Mouse (Mus musculus): ENCODE measurements around the gene Hexa. TPM values are rescaled to one million over a fixed set of nuclear protein-coding genes. Genes with fewer than 3 reads are reported as not detected.
A peak's percentile ranks its signal among the peaks of the same experiment; 100 is the strongest.

The Hexa gene
- polyA plus RNA-seq (2014; fragmentation: Nextera tagmentation; extraction: Ambion mirVana), result 67.3 and 68.2 TPM in 2 replicates

DNA sequence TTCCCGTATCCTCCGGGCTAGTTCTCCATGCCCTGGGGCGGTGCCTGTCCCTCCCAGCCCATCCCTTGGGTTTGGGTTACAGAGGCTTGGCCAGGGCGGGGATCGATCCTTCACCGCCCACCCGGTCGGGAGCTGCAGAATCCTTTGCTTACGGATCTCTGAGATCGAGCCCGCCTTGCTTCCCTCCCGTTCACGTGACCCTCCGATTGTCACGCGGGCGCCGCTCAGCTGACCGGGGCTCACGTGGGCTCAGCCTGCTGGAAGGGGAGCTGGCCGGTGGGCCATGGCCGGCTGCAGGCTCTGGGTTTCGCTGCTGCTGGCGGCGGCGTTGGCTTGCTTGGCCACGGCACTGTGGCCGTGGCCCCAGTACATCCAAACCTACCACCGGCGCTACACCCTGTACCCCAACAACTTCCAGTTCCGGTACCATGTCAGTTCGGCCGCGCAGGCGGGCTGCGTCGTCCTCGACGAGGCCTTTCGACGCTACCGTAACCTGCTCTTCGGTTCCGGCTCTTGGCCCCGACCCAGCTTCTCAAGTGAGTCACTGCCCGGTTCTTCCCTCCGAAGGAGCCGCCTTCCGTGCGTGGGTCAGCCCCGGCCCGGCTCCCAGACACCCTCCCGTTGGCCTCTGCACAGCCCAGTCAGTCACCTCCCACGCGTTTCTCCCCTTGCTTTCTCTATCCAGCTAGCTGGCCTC, at the start of gene Hexa, which contains the start of gene Tmem202:
Gene Hexa (plus strand): TSS at position 100 of the 697 bp plus-strand sequence.
Gene Tmem202 (minus strand): TSS at position 407 of the 697 bp plus-strand sequence.
- Histone ChIP-seq H3K9me3 (ENCODE audit: low read depth, low read length) (no peaks in the 10 kb centered on the region), H3K4me1 (ENCODE audit: insufficient read depth) (peaks cover 14% of the 10 kb centered on the region; the same call in 1 of the 2 replicates), H3K27me3 (ENCODE audit: insufficient read depth, low read length) (no peaks in the 10 kb centered on the region), H3K9ac (peak within 1 kb of the TSS; percentile 71), H3K27ac (ENCODE audit: low read depth) (no peak within 1 kb of the TSS), H3K4me2 (peak within 1 kb of the TSS; percentile 89), H3K4me3 (ENCODE audit: low read depth, low read length) (peak within 1 kb of the TSS; percentile 69), H3K36me3 (ENCODE audit: insufficient read depth) (no peaks in the 10 kb centered on the region)
- WGBS, result under 1% methylated on average over 55 of the region's 55 CpGs
- DNase-seq (peak; percentile 94), ATAC-seq (ENCODE audit: insufficient read depth) (peak; percentile 93)
- TF ChIP-seq CTCF (IDR thresholded peaks at IDR 0.05; ENCODE audit: low read depth), result no peak

- Histone ChIP-seq H3K36me3 (ENCODE audit: insufficient read depth) (no peaks in the 10 kb centered on the region), H3K4me3 (ENCODE audit: low read depth, low read length) (no peak overlapping the region), H3K9me3 (ENCODE audit: low read depth, low read length) (no peaks in the 10 kb centered on the region), H3K4me1 (ENCODE audit: insufficient read depth) (no peaks in the 10 kb centered on the region), H3K4me2 (no peak overlapping the region), H3K9ac (no peak overlapping the region), H3K27ac (ENCODE audit: low read depth) (no peak overlapping the region), H3K27me3 (ENCODE audit: insufficient read depth, low read length) (no peaks in the 10 kb centered on the region)
- WGBS, result 28% methylated on average over 1 of the region's 1 CpGs
- ATAC-seq (ENCODE audit: insufficient read depth), result no peak
- DNase-seq, result no peak
- no peak for TF ChIP-seq CTCF (IDR thresholded peaks at IDR 0.05; ENCODE audit: low read depth)
Measured at GRCm38 (mm10) chr9:59508146-59508545, 31.2 kb upstream of the Hexa start.

- WGBS, result 26% methylated on average over 4 of the region's 4 CpGs
- H3K27me3 ChIP-seq (ENCODE audit: insufficient read depth, low read length), result no peaks in the 10 kb centered on the region
- no peak for ATAC-seq (ENCODE audit: insufficient read depth)
Measured at GRCm38 (mm10) chr9:59512381-59512780, 27.0 kb upstream of the Hexa start.

GRCm38 (mm10) chr9:59515069-59515468, 24.3 kb upstream of the Hexa start:
- no peak overlapping the region for H3K4me2 ChIP-seq
- no peak overlapping the region for H3K9ac ChIP-seq
- H3K4me1 ChIP-seq (ENCODE audit: insufficient read depth), result no peaks in the 10 kb centered on the region
- H3K27ac ChIP-seq (ENCODE audit: low read depth), result no peak overlapping the region
- H3K27me3 ChIP-seq (ENCODE audit: insufficient read depth, low read length), result no peaks in the 10 kb centered on the region
- no peaks in the 10 kb centered on the region for H3K9me3 ChIP-seq (ENCODE audit: low read depth, low read length)
- 26% methylated on average over 3 of the region's 3 CpGs for WGBS
- no peak for TF ChIP-seq CTCF (IDR thresholded peaks at IDR 0.05; ENCODE audit: low read depth)
- H3K36me3 ChIP-seq (ENCODE audit: insufficient read depth), result no peaks in the 10 kb centered on the region
- DNase-seq, result no peak
- H3K4me3 ChIP-seq (ENCODE audit: low read depth, low read length), result no peak overlapping the region
- no peak for ATAC-seq (ENCODE audit: insufficient read depth)

More at GRCm38 (mm10) chr9:59512381-59512780, 27.0 kb upstream of the Hexa start:
- no peak overlapping the region for H3K27ac ChIP-seq (ENCODE audit: low read depth)
- no peaks in the 10 kb centered on the region for H3K4me1 ChIP-seq (ENCODE audit: insufficient read depth)
- H3K4me2 ChIP-seq, result no peak overlapping the region
- H3K9me3 ChIP-seq (ENCODE audit: low read depth, low read length), result no peaks in the 10 kb centered on the region
- H3K36me3 ChIP-seq (ENCODE audit: insufficient read depth), result no peaks in the 10 kb centered on the region
- DNase-seq, result no peak
- no peak overlapping the region for H3K9ac ChIP-seq
- no peak overlapping the region for H3K4me3 ChIP-seq (ENCODE audit: low read depth, low read length)
- no peak for TF ChIP-seq CTCF (IDR thresholded peaks at IDR 0.05; ENCODE audit: low read depth)

DNA sequence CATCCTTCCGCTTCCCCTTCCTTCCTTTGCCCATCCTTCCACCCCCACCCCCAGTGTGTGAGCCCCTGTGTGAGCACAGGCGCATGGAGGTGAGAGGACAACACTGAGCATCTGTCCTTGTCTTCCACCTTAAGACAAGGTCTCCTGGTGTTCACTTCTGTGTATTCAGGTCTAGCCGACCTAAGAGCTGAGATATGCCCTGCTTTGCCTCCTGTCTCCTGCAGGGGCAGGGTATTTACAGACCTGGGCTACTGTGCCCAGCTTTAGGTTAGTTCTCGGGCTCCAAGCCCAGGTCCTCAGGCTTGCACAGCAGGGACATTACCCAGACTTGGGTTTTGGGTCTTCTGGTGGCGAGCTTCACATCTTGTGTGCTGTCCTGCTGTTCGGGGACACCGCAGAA, 22.2 kb upstream of the Hexa start:
- no peaks in the 10 kb centered on the region for H3K4me1 ChIP-seq (ENCODE audit: insufficient read depth)
- no peaks in the 10 kb centered on the region for H3K36me3 ChIP-seq (ENCODE audit: insufficient read depth)
- DNase-seq, result peak; percentile 15
- no peaks in the 10 kb centered on the region for H3K27me3 ChIP-seq (ENCODE audit: insufficient read depth, low read length)
- no peak for ATAC-seq (ENCODE audit: insufficient read depth)
- no peak overlapping the region for H3K9ac ChIP-seq
- WGBS, result 49% methylated on average over 7 of the region's 7 CpGs
- H3K9me3 ChIP-seq (ENCODE audit: low read depth, low read length), result no peaks in the 10 kb centered on the region
- H3K27ac ChIP-seq (ENCODE audit: low read depth), result no peak overlapping the region
- no peak overlapping the region for H3K4me2 ChIP-seq
- no peak overlapping the region for H3K4me3 ChIP-seq (ENCODE audit: low read depth, low read length)
- TF ChIP-seq CTCF (IDR thresholded peaks at IDR 0.05; ENCODE audit: low read depth), result peak; percentile 34

DNA sequence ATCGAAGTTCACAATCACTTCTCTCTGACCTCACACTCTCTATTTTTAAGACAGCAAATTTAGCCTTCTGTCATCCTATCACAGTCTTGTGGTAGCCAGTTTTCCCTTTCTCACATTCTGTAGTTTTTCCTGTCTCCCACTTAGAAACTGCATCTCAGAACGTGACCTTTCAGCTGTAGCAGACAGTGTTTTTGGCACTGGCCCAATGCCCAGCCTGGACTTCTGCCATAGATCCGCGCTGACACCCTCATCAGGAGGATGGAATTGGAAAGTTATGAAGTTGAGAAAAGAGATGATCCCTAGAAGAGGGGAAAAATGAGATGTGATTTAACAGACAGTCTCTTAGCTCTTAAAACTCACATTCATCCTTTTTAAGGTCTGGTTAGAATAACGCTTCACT, 20.4 kb upstream of the Hexa start:
- Histone ChIP-seq H3K9me3 (ENCODE audit: low read depth, low read length) (no peaks in the 10 kb centered on the region), H3K27me3 (ENCODE audit: insufficient read depth, low read length) (no peaks in the 10 kb centered on the region), H3K4me1 (ENCODE audit: insufficient read depth) (no peaks in the 10 kb centered on the region), H3K4me2 (no peak overlapping the region), H3K27ac (ENCODE audit: low read depth) (no peak overlapping the region), H3K36me3 (ENCODE audit: insufficient read depth) (no peaks in the 10 kb centered on the region), H3K4me3 (ENCODE audit: low read depth, low read length) (no peak overlapping the region), H3K9ac (no peak overlapping the region)
- DNase-seq, result peak; percentile 60
- ATAC-seq (ENCODE audit: insufficient read depth), result no peak
- no peak for TF ChIP-seq CTCF (IDR thresholded peaks at IDR 0.05; ENCODE audit: low read depth)
- WGBS, result 44% methylated on average over 5 of the region's 5 CpGs

- TF ChIP-seq CTCF (IDR thresholded peaks at IDR 0.05; ENCODE audit: low read depth), result no peak
- Histone ChIP-seq H3K4me3 (ENCODE audit: low read depth, low read length) (no peak overlapping the region), H3K4me1 (ENCODE audit: insufficient read depth) (no peaks in the 10 kb centered on the region), H3K4me2 (no peak overlapping the region), H3K9me3 (ENCODE audit: low read depth, low read length) (no peaks in the 10 kb centered on the region), H3K27me3 (ENCODE audit: insufficient read depth, low read length) (no peaks in the 10 kb centered on the region), H3K9ac (no peak overlapping the region), H3K36me3 (ENCODE audit: insufficient read depth) (no peaks in the 10 kb centered on the region), H3K27ac (ENCODE audit: low read depth) (no peak overlapping the region)
- no peak for DNase-seq
- no peak for ATAC-seq (ENCODE audit: insufficient read depth)
- 85% methylated on average over 2 of the region's 2 CpGs for WGBS
Measured at GRCm38 (mm10) chr9:59519396-59519795, 19.9 kb upstream of the Hexa start.

Data from lung, embryonic 14.5 days (tissue).